Mouse (Mus musculus): ENCODE results near the gene Ptprd. TPM values are rescaled to one million over a fixed set of nuclear protein-coding genes. Genes with fewer than 3 reads are reported as not detected.

Gene Ptprd
- polyA plus RNA-seq, 1 experiment from 2014 or later = 30.4 TPM

DNA sequence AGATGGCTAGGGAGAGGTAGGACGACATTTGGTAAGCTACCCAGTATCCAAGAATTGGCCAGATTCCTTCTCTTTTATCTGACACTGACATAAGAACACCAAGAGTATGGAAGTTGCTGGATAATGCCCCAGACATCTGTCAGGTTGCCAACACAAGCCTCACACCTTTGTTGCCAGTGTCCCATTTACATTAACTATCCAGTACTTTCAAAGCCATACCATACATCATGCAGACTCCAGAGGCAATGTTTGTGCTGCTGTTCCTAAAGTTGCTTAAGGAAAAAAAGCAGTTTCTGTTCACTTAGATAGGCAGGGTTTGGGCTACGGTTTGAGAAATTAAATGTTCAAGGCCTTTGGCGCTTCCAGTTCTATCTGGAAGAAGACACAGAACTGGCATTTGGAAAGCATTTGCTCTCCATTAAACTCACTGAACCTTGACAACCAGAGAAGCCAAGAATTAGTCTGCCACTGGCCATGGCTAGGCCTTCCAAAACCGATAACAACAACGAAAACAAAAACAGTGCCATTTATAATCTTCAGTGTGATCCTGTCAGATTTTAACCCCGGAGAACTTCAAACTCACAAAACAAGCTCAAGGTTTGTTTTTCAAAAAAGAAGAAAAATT, 2220.0 kb downstream of the Ptprd start:
- Histone ChIP-seq H3K4me1 (ENCODE audit: control insufficient read depth, insufficient read depth, low read length) (no peaks in the 10 kb centered on the region), H3K9ac (replicated peaks; ENCODE audit: low read depth, low read length) (no peak overlapping the region), H3K27me3 (ENCODE audit: control insufficient read depth, insufficient read depth, low read length) (no peaks in the 10 kb centered on the region), H3K4me2 (replicated peaks; ENCODE audit: low read depth, low read length) (no peak overlapping the region), H3K9me3 (ENCODE audit: control insufficient read depth, low read depth, low read length) (no peaks in the 10 kb centered on the region), H3K4me3 (ENCODE audit: low read depth, low read length) (no peak overlapping the region), H3K27ac (ENCODE audit: low read length) (no peak overlapping the region), H3K36me3 (ENCODE audit: control insufficient read depth, insufficient read depth, low read length) (no peaks in the 10 kb centered on the region)
- WGBS = 90% methylated on average over 6 of the region's 6 CpGs
- ATAC-seq (ENCODE audit: insufficient number of reproducible peaks, insufficient read depth, low FRiP score, low read depth) = no peak

DNA sequence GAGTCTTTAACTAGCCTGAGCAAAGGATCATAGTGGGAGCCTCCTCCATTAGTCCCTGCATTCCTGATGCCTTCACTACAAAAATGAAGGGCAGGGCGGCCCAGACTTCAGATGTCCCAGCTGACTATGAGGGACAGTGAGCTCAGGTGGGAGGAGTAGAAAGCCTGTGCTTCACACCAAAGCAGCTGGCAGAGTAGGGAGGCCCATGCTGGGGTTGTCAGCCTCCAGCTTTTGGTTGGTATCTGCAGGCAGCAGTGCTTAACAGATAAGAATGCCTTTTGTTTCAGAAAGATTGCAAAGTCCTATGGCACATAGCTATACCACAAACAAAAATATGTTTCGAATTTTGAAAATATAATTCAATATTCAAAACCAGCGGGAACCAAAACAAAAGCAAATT, 2237.0 kb downstream of the Ptprd start:
- H3K27me3 ChIP-seq (ENCODE audit: control insufficient read depth, insufficient read depth, low read length) = no peaks in the 10 kb centered on the region
- 72% methylated on average over 3 of the region's 3 CpGs for WGBS
- H3K4me2 ChIP-seq (replicated peaks; ENCODE audit: low read depth, low read length) = no peak overlapping the region
- H3K4me1 ChIP-seq (ENCODE audit: control insufficient read depth, insufficient read depth, low read length) = no peaks in the 10 kb centered on the region
- H3K36me3 ChIP-seq (ENCODE audit: control insufficient read depth, insufficient read depth, low read length) = no peaks in the 10 kb centered on the region
- H3K4me3 ChIP-seq (ENCODE audit: low read depth, low read length) = no peak overlapping the region
- H3K9me3 ChIP-seq (ENCODE audit: control insufficient read depth, low read depth, low read length) = no peaks in the 10 kb centered on the region
- H3K27ac ChIP-seq (ENCODE audit: low read length) = no peak overlapping the region
- no peak for ATAC-seq (ENCODE audit: insufficient number of reproducible peaks, insufficient read depth, low FRiP score, low read depth)
- H3K9ac ChIP-seq (replicated peaks; ENCODE audit: low read depth, low read length) = no peak overlapping the region

DNA sequence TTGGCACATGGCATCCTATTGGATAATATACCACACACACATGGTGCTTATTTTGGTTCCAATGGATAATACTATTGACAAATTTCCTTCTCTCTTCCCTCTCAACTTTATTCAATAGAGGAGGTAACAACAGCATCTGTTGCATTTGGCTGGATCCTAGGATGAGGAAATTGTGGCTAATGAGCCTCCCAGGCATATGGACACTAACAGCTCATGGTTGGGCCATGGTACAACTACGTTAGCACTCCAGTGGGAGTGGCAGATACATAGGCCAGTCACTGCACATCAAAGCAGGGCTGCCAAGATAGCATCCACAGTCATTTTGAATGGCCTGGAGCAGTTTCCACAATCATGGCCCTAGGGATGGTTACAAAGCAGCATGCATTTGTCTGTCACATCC, 2238.4 kb downstream of the Ptprd start:
- 96% methylated on average over 1 of the region's 1 CpGs for WGBS
- no peak overlapping the region for H3K9ac ChIP-seq (replicated peaks; ENCODE audit: low read depth, low read length)
- H3K4me1 ChIP-seq (ENCODE audit: control insufficient read depth, insufficient read depth, low read length) = no peaks in the 10 kb centered on the region
- H3K4me2 ChIP-seq (replicated peaks; ENCODE audit: low read depth, low read length) = no peak overlapping the region
- H3K9me3 ChIP-seq (ENCODE audit: control insufficient read depth, low read depth, low read length) = no peaks in the 10 kb centered on the region
- no peak for ATAC-seq (ENCODE audit: insufficient number of reproducible peaks, insufficient read depth, low FRiP score, low read depth)
- H3K27me3 ChIP-seq (ENCODE audit: control insufficient read depth, insufficient read depth, low read length) = no peaks in the 10 kb centered on the region
- no peaks in the 10 kb centered on the region for H3K36me3 ChIP-seq (ENCODE audit: control insufficient read depth, insufficient read depth, low read length)
- H3K27ac ChIP-seq (ENCODE audit: low read length) = no peak overlapping the region
- no peak overlapping the region for H3K4me3 ChIP-seq (ENCODE audit: low read depth, low read length)

DNA sequence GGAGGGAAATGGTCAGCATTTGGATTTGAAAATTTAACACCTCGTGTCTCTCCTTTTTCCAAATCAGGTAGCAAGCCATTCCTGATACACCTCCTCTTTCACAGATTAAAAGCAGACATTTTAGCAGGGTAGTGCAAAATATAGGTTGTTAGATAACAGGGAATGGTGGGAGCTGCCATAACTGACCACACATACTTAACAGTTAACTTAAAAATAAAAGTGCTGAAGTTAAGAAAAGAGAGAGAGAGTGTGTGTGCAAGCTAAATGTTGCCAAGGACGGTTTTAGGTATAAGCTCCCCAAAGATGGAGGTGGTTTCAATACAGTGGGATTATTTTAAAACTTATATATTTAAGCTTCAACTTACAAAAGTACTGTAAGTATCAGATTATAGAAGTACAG, 2241.8 kb downstream of the Ptprd start:
- Histone ChIP-seq H3K4me3 (ENCODE audit: low read depth, low read length) (no peak overlapping the region), H3K27ac (ENCODE audit: low read length) (no peak overlapping the region), H3K27me3 (ENCODE audit: control insufficient read depth, insufficient read depth, low read length) (no peaks in the 10 kb centered on the region), H3K4me1 (ENCODE audit: control insufficient read depth, insufficient read depth, low read length) (no peaks in the 10 kb centered on the region), H3K4me2 (replicated peaks; ENCODE audit: low read depth, low read length) (no peak overlapping the region), H3K9ac (replicated peaks; ENCODE audit: low read depth, low read length) (no peak overlapping the region), H3K9me3 (ENCODE audit: control insufficient read depth, low read depth, low read length) (no peaks in the 10 kb centered on the region), H3K36me3 (ENCODE audit: control insufficient read depth, insufficient read depth, low read length) (no peaks in the 10 kb centered on the region)
- WGBS = 91% methylated on average over 2 of the region's 2 CpGs
- no peak for ATAC-seq (ENCODE audit: insufficient number of reproducible peaks, insufficient read depth, low FRiP score, low read depth)

DNA sequence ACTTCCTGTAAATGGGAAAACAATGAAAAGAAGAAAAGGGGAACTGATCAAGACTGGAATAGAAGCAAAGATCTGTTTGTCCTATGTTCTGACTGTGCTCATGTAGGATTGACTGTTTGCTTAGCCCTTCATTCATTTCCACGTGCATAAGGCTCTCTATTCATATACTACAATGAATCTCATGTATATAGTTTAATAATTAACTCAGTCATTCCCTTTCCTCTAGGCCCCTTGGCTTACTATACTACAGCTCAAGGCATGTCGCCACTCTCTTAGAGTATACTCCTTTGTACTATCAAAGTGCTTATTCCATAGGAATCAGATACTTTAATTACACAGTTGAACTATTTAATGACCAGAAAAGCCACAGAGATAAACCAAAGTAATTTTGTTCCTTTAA, 2243.1 kb downstream of the Ptprd start:
- H3K27me3 ChIP-seq (ENCODE audit: control insufficient read depth, insufficient read depth, low read length) = no peaks in the 10 kb centered on the region
- WGBS = 66% methylated on average over 2 of the region's 2 CpGs
- no peak overlapping the region for H3K4me2 ChIP-seq (replicated peaks; ENCODE audit: low read depth, low read length)
- H3K9me3 ChIP-seq (ENCODE audit: control insufficient read depth, low read depth, low read length) = no peaks in the 10 kb centered on the region
- no peak overlapping the region for H3K9ac ChIP-seq (replicated peaks; ENCODE audit: low read depth, low read length)
- no peaks in the 10 kb centered on the region for H3K4me1 ChIP-seq (ENCODE audit: control insufficient read depth, insufficient read depth, low read length)
- H3K27ac ChIP-seq (ENCODE audit: low read length) = no peak overlapping the region
- peak; percentile 85 for ATAC-seq (ENCODE audit: insufficient number of reproducible peaks, insufficient read depth, low FRiP score, low read depth)
- no peak overlapping the region for H3K4me3 ChIP-seq (ENCODE audit: low read depth, low read length)
- H3K36me3 ChIP-seq (ENCODE audit: control insufficient read depth, insufficient read depth, low read length) = no peaks in the 10 kb centered on the region

DNA sequence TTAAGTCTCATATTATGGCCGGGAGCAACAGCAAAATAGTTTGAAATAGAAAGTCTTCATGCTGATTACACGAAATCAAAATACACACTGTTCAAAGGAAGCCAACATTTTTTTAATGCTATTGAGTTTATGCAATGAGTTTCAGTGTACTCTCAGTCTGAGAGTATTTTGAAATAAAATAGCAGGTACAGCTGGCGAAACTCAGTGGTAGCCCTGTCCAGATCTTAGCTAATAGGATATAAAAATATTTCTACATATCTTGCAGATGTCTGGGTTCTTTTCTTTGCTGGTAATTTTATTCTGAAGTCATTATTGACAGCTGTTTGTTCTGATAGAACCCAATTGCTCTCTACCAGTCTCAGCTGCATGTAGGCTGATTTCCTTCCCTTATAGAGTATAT, 2246.0 kb downstream of the Ptprd start:
- H3K36me3 ChIP-seq (ENCODE audit: control insufficient read depth, insufficient read depth, low read length) = no peaks in the 10 kb centered on the region
- WGBS = 78% methylated on average over 3 of the region's 3 CpGs

DNA sequence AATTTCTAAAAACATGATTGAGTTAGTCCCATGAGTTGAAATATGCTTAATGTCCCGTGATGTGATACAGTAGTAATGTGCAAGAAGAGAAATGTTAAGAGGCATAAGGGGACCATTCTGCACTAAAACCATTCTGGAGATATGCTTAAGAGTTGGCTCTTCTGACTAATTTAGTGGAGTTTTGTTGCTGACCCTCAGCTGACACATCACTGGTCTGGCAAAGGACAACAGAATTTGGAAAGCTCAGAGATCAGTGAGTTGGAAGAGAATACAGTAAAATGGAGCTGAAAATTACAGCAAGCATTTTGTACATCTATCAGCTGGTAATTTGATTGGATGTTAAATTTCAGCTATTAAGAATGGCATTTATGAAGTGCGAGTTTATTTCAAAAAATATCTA, 2248.8 kb downstream of the Ptprd start:
- H3K27ac ChIP-seq (ENCODE audit: low read length) = no peak overlapping the region
- H3K4me3 ChIP-seq (ENCODE audit: low read depth, low read length) = no peak overlapping the region
- 64% methylated on average over 2 of the region's 2 CpGs for WGBS
- H3K4me2 ChIP-seq (replicated peaks; ENCODE audit: low read depth, low read length) = no peak overlapping the region
- no peak overlapping the region for H3K9ac ChIP-seq (replicated peaks; ENCODE audit: low read depth, low read length)
- no peaks in the 10 kb centered on the region for H3K27me3 ChIP-seq (ENCODE audit: control insufficient read depth, insufficient read depth, low read length)
- H3K4me1 ChIP-seq (ENCODE audit: control insufficient read depth, insufficient read depth, low read length) = peaks cover 12% of the 10 kb centered on the region
- no peak for ATAC-seq (ENCODE audit: insufficient number of reproducible peaks, insufficient read depth, low FRiP score, low read depth)
- no peaks in the 10 kb centered on the region for H3K9me3 ChIP-seq (ENCODE audit: control insufficient read depth, low read depth, low read length)
- H3K36me3 ChIP-seq (ENCODE audit: control insufficient read depth, insufficient read depth, low read length) = no peaks in the 10 kb centered on the region

More for the DNA sequence above, 2246.0 kb downstream of the Ptprd start:
- Histone ChIP-seq H3K4me3 (ENCODE audit: low read depth, low read length) (no peak overlapping the region), H3K27ac (ENCODE audit: low read length) (no peak overlapping the region), H3K9me3 (ENCODE audit: control insufficient read depth, low read depth, low read length) (no peaks in the 10 kb centered on the region), H3K27me3 (ENCODE audit: control insufficient read depth, insufficient read depth, low read length) (no peaks in the 10 kb centered on the region), H3K9ac (replicated peaks; ENCODE audit: low read depth, low read length) (no peak overlapping the region), H3K4me1 (ENCODE audit: control insufficient read depth, insufficient read depth, low read length) (peaks cover 12% of the 10 kb centered on the region), H3K4me2 (replicated peaks; ENCODE audit: low read depth, low read length) (no peak overlapping the region)
- no peak for ATAC-seq (ENCODE audit: insufficient number of reproducible peaks, insufficient read depth, low FRiP score, low read depth)

DNA sequence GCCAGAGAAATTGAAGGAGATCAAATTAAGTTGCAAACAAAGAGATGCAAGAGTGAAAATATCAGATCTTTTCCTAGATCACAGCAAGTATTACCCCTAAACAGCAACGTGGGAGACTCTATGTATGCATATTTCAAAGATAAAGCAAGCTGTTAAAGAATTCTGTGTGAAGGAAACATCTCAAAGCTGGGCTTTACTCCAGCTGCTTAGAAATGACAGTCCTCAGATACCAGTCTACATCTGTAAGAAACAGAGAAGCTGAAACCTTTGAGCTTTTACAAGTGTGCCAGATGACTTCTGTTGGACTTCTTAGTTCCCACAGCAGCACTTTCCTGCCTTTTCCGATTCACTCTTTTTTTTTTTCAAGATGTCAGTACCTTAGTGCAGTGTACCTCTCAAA, 2249.9 kb downstream of the Ptprd start:
- no peak overlapping the region for H3K4me2 ChIP-seq (replicated peaks; ENCODE audit: low read depth, low read length)
- WGBS = 14% methylated on average over 2 of the region's 2 CpGs
- H3K4me1 ChIP-seq (ENCODE audit: control insufficient read depth, insufficient read depth, low read length) = peaks cover 12% of the 10 kb centered on the region
- no peaks in the 10 kb centered on the region for H3K36me3 ChIP-seq (ENCODE audit: control insufficient read depth, insufficient read depth, low read length)
- H3K27ac ChIP-seq (ENCODE audit: low read length) = peak overlapping the region; percentile 21; the same call in 1 of the 2 replicates
- no peaks in the 10 kb centered on the region for H3K9me3 ChIP-seq (ENCODE audit: control insufficient read depth, low read depth, low read length)
- no peak for ATAC-seq (ENCODE audit: insufficient number of reproducible peaks, insufficient read depth, low FRiP score, low read depth)
- H3K9ac ChIP-seq (replicated peaks; ENCODE audit: low read depth, low read length) = no peak overlapping the region
- H3K27me3 ChIP-seq (ENCODE audit: control insufficient read depth, insufficient read depth, low read length) = no peaks in the 10 kb centered on the region
- H3K4me3 ChIP-seq (ENCODE audit: low read depth, low read length) = no peak overlapping the region

All from stomach, embryonic 14.5 days (tissue).